Mouse (Mus musculus) granulocyte monocyte progenitor cell, adult 5-6 weeks (primary cell): Measurements from ENCODE around the gene Miip. TPM values are rescaled to one million over a fixed set of nuclear protein-coding genes. Genes with fewer than 3 reads are reported as not detected.
"Not testable (repeated sequence)": the region's sequence is repeated elsewhere in the genome, so short reads cannot be mapped to it uniquely, and the experiment has no call there.

Source experiments
- ATAC-seq: replicated peaks from 2 replicates; pipeline ENCODE4 v1.8.0; 2016; ENCODE audit warnings: mild to moderate bottlenecking, moderate TSS enrichment, inconsistent platforms; ENCODE audit not compliant: poor library complexity, severe bottlenecking
- total RNA-seq, 2 experiments: library from RNA; stranded (forward) in 1 of 2; stranded (reverse) in 1 of 2; fragments of 200-712, 200-1000 nt in 1 of 2; fragments of >200 nt in 1 of 2; fragmentation: Nextera tagmentation in 1 of 2; gene quantifications; 2 replicates each; pipeline ENCODE4 v1.2.3; 2014 to 2017

Miip gene
- total RNA-seq, 2 experiments from 2014 or later: 33.8 to 58.8 TPM

DNA sequence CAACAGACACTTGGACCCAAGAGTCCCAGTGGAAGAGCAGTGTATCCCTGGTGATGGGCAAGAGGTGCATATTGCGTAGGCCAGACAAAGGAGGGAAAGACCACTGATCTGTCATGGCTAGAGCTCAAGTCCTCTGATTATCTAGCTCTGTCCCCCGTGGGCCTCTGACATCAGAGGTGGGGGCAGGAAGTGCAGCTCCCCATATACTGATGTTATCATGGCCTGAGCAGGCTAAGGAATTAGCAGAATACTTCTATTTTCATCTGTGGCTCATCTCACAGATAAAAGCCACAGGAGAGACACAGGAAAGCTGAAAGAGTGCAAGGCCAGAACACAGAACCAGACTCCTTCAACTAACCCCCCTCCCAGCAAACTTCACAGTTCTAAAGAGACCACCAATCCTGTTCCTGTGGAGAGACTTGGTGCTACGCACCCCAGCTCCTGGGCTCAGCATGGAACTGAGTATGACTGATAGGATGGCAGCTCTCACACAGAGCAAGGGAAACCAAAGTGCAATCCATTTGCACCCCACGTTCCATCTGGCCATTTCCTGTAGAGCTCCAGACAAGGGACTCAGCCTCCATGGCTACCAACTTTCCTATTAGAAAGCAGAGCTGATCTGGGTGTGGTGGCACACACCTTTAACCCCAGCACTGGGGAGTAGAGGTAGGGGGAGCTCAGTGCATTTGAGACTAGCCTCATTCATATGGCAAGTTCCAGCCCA lies 7.4 kb upstream of the Miip start:
- peak; percentile 28; the same call in 1 of the 2 replicates for ATAC-seq

DNA sequence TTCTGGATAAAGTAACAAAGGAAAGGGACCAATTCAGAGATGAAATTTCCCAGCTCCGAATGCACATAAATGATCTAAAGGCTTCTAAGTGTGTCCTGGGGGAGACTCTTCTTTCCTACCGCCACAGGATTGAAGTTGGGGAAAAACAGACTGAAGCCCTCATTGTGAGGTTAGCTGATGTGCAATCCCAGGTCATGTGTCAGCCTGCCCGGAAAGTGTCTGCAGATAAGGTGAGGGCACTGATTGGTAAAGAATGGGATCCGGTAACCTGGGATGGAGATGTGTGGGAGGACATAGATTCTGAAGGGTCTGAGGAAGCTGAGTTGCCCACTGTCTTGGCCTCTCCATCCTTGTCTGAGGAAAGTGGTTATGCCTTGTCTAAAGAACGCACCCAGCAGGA lies 622 bp upstream of the Miip start:
- peak; percentile 13; the same call in 1 of the 2 replicates for ATAC-seq

DNA sequence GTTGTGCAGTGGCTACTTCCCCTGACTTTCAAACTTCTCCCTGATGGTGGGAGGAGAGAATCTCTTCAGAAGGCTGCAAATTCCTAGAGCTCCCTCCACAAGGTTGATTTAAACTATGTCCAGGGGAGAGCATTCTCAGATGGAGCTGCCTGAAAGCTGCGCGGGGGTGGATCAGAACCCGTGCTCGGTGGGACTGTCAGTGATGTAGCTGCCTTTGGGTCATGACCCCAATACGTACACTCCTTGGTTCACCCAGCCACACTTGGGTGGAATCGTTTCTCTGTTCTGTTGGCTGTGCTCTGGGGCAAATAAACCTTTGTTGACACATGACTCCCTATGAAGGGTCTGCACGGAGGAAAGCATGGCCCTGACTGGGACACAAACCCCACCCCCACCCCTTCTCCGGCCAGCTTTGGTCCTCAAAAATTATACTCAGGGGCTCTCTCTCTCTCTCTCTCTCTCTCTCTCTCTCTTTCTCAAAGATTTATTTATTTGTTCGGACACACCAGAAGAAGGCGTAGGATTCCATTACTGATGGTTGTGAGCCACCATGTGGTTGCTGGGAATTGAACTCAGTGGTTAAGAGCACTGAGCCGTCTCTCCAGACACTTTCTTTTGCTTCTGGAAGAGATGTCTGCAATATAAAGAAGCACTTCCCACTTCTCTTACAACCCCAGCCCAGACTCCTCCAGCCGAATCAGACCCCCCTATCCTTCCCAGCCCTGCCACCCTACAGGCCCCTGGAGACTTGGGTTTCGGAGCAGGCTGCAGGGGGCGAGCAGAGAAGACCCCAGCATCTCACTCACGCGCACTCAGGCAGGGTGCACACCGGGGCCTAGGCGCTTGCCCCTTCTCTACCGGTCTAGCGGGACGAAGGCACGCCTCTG lies 810 bp downstream of the Miip start:
- ATAC-seq: no peak

DNA sequence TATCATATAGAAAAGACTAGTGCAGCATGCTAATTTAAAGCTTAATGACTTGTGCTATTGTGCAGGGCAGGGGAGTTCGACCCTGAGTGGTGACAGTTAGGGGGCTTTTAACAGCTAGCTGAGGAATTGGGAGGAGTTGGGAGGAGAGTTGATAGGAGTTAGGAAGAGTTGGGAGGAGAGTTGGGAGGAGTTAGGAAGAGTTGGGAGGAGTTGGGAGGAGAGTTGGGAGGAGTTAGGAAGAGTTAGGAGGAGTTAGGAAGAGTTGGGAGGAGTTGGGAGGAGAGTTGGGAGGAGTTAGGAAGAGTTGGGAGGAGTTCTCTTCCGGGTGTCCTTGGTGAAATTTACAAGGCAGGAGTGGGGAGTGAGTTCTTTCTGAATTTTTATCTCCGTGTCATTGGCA lies 1.8 kb downstream of the Miip start:
- ATAC-seq: not testable (repeated sequence)

DNA sequence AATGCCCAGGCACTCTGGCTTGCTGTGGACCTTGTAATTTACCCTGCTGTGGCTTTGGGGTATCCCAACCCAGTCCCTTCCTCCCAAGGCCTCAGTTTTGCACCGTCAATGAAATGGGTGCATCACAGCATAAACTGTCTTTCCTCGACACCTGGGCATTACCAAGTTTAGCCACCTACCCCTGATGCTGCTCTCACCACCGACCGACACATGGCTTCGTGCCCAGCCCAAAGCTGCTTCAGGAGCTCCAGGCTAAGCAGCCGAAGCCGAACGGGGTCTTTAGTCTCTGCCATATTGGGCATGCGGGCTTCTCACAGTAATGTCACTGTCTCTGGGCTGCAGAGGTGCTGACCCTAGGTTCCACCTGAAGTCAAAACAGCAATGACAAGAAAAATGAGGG lies 2.6 kb downstream of the Miip start:
- ATAC-seq: no peak

DNA sequence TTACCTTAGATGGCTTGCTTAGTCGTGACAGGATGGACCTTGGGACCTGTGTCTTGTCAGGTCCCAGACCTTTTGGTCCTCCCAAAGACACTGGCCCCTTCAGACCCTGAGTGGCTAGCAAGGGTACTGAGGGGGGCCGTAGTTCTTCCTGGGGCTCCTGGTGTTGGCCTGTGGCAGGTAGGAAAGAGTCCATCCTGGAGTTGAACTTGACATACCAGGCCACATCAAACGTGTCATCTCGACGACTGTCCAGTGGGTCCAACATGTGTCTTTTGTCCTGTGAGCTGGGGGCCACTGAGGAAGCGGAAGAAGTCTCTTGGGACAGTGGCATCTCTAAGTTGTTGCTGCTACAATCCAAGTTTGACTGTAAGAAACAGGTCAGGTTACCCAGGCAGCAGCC lies 3.0 kb downstream of the Miip start:
- ATAC-seq: no peak

DNA sequence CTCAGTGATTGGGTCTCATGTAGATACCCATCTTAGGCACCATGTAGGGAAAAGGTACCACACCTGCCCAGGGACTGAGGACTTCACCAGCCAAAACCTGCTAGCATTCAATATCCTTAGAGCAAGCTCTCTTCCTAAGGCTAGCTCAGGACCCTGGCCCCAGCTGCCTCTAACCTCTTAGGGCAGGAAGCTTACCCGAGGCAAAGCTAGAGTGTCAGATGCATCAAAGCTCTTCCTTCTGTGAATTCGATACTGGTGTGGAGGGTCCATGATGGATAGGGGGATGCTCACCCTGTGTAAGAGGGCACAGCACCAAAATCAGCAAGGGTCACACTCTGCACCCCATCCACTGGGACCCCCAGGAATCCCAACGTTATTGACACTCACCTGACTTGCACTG lies 6.6 kb downstream of the Miip start:
- ATAC-seq: no peak

DNA sequence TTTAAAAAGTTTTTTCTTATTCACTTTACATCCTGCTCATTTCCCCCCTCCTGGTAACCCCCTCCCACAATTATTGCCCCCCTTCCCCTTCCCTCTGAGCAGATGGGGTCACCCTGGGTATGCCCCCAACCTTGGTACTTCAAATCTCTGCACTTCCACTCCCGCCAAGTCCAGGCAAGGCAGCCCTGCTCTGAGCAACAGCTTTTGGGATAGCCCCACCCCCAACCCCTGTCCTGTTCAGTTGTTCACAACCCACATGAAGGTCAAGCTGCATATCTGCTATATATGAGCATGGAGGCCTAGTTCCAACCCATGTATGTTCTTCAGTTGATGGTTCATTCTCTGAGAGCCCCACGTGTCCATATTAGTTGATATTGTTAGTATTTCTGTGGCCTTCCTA lies 17.8 kb downstream of the Miip start:
- no peak for ATAC-seq

DNA sequence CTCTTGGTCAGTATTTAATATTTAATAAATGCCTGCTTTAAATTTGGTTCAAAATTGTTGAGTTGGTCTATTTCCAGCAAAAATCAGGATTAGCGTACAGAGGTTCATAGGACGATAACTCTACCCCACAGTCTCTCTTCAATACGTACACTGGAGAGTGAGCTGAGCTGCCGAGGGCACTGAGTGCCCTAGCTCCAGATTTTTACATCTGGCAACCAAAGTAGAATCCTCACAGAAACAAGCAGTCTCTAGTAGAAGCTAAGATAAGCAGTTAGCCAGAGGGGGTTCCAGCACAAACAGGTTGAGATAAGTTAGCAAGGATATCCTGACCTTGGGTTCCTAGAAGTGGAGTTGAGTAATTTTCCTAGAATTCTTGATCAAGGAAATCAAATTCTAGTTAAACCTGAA lies 20.0 kb downstream of the Miip start:
- ATAC-seq: peak; percentile 32

DNA sequence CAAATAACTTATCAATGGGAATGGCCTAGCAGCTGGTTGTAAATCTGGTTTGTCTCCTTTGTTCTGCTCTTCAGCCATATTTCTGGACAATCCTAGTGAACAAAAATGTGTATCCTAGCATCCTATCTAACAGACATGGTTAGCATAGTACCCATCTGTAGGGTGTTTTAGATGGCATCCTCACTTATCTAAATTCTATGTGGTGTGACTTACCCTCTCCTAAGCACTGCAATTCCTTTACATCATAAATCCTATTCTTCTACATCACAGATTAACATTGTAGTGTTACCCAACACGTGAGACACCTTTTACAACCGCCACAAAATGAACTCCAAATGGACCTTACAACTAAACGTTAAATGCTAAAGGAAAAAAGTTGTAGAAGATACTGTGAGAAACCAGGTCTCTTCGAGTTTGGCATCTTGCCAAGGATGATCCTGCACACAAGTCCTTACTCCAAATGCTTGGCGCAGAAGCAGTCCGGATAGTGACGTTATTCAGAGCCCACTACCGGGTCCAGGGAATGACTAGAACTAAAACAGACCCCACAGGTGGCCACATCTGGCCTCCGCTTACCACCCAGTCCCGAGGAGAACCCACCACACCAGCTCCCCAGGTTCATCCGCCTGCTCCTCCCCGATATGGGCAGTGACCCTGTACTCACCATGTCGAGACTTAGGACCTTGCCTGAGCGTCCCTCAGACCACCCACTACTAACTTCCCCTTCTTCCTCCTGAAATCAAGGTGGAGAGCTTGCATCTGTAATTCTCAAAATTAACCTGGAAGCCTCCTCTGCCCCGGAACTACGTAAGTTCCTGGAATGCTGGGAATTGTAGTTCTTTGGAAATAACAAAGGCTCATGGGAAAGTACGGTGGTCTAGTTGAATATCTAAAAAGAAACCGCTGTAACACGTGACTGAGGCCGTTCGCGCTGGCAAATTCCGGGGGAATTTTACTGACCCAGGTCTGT lies 20.7 kb downstream of the Miip start, which contains the start of gene Zfp933:
Gene Zfp933 (minus strand): TSS at position 753 of the 970 bp plus-strand sequence.
- peak; percentile 91 for ATAC-seq

DNA sequence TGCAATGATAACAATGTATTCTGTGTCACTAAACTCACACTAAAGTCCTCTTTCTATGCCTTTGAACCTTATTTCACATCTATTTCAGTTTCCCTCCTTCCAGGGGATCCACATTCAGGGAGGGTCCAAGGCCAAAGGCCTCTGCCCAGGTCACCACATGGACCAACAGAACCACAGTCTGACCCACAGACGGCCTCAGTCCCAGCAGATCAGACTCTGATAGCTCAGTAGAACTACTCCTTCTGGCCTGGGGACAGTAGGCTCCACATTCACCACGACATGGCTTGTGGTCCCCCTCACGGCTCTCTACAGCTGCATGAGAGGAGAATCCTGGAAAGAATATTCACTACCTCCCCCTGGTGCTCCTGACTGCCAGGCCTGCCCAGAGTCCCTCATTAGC lies 25.7 kb downstream of the Miip start:
- ATAC-seq: no peak

DNA sequence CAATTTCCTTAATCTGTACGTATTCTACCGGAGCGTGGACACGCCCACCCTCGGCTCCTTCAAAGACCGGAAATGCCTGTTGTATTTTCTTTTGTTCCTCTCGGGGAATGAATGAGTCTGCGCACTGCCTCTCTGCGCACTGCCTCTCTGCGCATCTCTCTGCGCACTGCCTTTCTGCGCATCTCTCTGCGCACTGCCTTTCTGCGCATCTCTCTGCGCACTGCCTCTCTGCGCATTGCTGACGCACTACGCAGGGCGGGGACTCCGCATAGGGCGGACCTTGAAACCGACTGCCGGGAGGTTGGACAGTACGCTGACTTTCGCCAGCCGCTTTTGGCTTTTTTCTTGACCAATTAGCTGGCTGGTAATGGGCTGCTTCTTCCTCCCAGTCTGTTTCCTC lies 29.3 kb downstream of the Miip start:
- ATAC-seq: not testable (repeated sequence)

DNA sequence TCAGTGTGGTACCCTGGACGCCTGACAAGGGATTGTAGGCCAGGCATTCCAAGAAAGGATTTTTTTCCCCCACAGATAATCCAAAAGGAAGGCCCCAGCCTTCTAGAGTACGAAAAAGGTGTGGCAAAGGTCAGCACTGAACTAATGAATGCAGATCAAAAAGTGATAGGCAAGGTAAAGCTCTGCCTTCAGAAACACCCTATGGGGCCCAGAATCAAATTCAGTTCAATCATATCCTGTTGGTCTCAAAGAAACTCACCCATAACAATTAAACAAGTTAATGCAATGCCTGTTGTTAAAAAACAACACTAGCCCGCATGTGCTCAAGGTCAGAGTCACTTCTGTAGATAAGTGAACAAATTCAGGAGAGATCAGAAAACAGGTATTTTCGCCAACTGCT lies 44.2 kb downstream of the Miip start:
- ATAC-seq: no peak

DNA sequence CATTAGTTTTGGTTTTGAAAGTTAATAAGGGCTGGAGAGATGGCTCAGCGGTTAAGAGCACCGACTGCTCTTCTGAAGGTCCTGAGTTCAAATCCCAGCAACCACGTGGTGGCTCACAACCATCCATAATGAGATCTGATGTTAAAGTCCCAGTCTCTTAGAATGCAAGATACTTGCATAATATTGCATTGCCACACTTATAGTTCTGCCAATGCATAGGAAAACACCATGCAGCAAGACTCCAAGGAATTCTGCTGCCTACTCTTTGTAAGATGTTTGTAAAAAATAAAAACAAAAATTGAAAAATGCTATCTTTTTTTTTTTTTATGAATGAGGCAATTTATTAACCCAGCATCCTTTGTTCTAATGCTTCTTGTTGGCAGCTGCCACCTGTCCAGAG lies 47.2 kb downstream of the Miip start:
- peak; percentile 58; the same call in 1 of the 2 replicates for ATAC-seq

DNA sequence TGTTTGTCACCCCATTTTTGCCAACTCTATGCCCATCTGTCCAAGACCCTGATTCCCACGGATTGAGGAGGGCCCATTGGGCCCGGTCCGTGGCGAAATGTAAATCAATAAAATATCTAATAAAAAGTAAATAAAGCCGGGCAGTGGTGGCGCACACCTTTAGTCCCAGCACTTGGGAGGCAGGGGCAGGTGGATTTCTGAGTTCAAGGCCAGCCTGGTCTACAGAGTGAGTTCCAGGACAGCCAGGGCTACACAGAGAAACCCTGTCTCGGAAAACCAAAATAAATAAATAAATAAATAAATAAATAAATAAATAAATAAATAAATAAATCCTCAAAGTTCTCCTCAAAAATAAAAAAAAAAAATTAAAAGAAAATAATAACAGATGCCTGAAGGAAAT lies 49.0 kb downstream of the Miip start:
- not testable (repeated sequence) for ATAC-seq

DNA sequence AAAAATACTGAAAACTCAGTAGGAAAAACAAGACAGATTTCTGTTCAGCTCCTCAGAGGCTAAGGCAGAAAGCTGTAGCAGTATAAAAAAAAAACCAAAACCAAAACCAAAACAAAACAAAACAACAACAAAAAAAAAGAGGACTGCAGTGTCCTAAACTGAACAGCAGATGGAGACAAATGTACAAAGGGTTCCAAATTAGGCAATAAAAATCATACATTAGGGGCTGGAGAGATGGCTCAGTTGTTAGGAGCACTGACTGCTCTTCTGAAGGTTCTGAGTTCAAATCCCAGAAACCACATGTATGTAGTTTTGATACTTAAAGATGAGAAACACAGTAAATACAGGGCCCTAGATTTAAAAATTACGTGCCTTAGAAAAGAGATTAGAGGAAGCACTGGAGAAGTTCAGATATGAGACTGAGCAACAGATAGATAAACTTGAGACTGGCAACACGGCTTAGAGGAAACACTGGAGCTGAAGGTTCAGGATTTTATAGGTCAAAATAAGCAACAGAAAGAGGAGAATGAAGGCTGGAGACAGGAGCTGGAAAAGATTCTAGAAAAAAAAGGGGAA lies 53.9 kb downstream of the Miip start:
- ATAC-seq: peak; percentile 83

DNA sequence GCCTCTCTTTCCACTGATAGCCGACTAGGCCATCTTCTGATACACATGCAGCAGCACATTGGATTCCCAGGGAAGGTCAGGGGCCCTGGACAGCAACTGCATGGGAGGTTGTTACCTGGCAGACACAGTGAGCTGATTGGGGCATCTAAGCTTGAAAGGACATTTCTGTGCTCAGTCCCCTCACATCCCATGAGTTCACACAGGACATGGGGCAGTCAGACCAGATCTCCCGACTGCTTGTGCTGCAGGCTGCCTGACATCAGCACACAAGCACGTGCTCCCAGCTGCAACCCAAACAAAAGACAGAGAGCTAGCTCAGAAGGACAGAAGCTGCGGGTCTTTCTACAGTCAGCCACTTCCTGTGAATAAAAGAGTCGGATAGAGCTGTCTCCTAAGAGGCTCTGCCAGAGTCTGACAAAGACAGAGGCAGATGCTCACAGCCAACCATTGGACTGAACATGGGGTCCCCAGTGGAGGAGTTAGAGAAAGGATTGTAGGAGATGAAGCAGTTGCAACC lies 55.3 kb downstream of the Miip start:
- ATAC-seq: no peak
